Mouse (Mus musculus): ENCODE measurements around the gene Zfp637. TPM values are rescaled to one million over a fixed set of nuclear protein-coding genes. Genes with fewer than 3 reads are reported as not detected.
"Not testable (repeated sequence)": the region's sequence is repeated elsewhere in the genome, so short reads cannot be mapped to it uniquely, and the experiment has no call there.

The Zfp637 gene
- polyA plus RNA-seq, 1 experiment from 2014 or later = 110 TPM

- no peak overlapping the region for H3K9ac ChIP-seq (ENCODE audit: low read depth, low read length)
- H3K27ac ChIP-seq (ENCODE audit: low read depth, low read length) = no peak overlapping the region
- H3K4me3 ChIP-seq (ENCODE audit: low read length) = no peak overlapping the region
- H3K4me2 ChIP-seq (replicated peaks; ENCODE audit: low read depth, low read length) = no peak overlapping the region
- H3K36me3 ChIP-seq (ENCODE audit: control insufficient read depth, insufficient read depth, low read length) = peaks cover 16% of the 10 kb centered on the region; the same call in 1 of the 2 replicates
- no peaks in the 10 kb centered on the region for H3K27me3 ChIP-seq (ENCODE audit: control insufficient read depth, insufficient read depth, low read length)
- no peaks in the 10 kb centered on the region for H3K4me1 ChIP-seq (ENCODE audit: control insufficient read depth, insufficient read depth, low read length)
- ATAC-seq (ENCODE audit: low FRiP score, low TSS enrichment) = no peak
- no peaks in the 10 kb centered on the region for H3K9me3 ChIP-seq (ENCODE audit: control insufficient read depth, low read length)
- 58% methylated on average over 2 of the region's 2 CpGs for WGBS
These were observed 10.8 kb downstream of the Zfp637 start for GRCm38 (mm10) chr6:117851747-117852146.

DNA sequence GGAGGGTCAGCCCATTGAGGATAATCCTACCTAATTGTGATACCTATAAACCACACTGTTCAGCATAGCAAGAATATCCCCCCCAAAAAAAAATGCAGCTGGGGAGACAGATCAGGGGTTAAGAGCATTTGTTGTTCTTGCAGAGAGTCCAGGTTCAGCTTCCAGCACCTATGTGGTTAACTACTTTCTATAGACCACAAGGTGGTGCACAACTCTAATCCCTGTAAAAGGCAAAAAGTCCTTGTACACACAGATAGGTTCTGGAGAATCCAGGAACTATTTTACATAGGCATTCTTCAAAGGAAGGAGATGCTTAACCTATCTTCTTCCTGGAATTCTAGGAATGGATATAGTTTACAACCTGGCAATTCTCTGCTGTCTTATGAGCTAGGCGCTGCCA is 17.0 kb downstream of the Zfp637 start:
- Histone ChIP-seq H3K4me2 (replicated peaks; ENCODE audit: low read depth, low read length) (no peak overlapping the region), H3K9ac (ENCODE audit: low read depth, low read length) (no peak overlapping the region), H3K4me1 (ENCODE audit: control insufficient read depth, insufficient read depth, low read length) (no peaks in the 10 kb centered on the region), H3K9me3 (ENCODE audit: control insufficient read depth, low read length) (no peaks in the 10 kb centered on the region), H3K27me3 (ENCODE audit: control insufficient read depth, insufficient read depth, low read length) (no peaks in the 10 kb centered on the region), H3K4me3 (ENCODE audit: low read length) (no peak overlapping the region), H3K36me3 (ENCODE audit: control insufficient read depth, insufficient read depth, low read length) (no peaks in the 10 kb centered on the region), H3K27ac (ENCODE audit: low read depth, low read length) (no peak overlapping the region)
- WGBS = 87% methylated on average over 1 of the region's 1 CpGs
- ATAC-seq (ENCODE audit: low FRiP score, low TSS enrichment) = 0 out of 2 replicates have a peak, but pooled peaks have one; percentile 52

DNA sequence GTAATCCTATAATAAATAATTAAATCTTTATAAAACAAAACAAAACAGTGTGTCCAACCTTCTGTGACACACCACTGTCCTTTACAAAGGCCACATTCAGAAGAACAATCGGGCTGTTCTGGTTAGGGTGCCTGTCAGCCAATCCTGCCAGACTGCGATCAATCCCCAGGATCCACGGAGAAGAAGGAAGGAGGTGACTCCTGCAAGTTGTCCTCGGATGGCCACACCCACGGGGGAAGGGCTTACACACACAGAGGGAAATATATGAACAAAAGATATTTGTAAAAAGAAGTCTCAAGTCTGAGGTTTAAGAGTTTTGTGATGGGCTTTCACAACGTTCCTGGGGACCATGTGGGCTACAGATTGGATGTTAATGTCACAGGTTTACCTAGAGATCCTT is 20.9 kb downstream of the Zfp637 start, which contains the start of gene Zfp239:
TSS of gene Zfp239 (plus strand) at position 253 of the 400 bp plus-strand sequence.
- Histone ChIP-seq H3K4me1 (ENCODE audit: control insufficient read depth, insufficient read depth, low read length) (0 out of 2 replicates have a peak, but pooled peaks cover 4% of the 10 kb centered on the region), H3K27ac (ENCODE audit: low read depth, low read length) (no peak within 1 kb of the TSS), H3K4me2 (replicated peaks; ENCODE audit: low read depth, low read length) (peak within 1 kb of the TSS; percentile 92), H3K9ac (ENCODE audit: low read depth, low read length) (peak within 1 kb of the TSS; percentile 70), H3K4me3 (ENCODE audit: low read length) (peak within 1 kb of the TSS; percentile 80), H3K27me3 (ENCODE audit: control insufficient read depth, insufficient read depth, low read length) (no peaks in the 10 kb centered on the region), H3K9me3 (ENCODE audit: control insufficient read depth, low read length) (no peaks in the 10 kb centered on the region), H3K36me3 (ENCODE audit: control insufficient read depth, insufficient read depth, low read length) (no peaks in the 10 kb centered on the region)
- WGBS = 74% methylated on average over 6 of the region's 6 CpGs
- ATAC-seq (ENCODE audit: low FRiP score, low TSS enrichment) = no peak

- WGBS = 78% methylated on average over 8 of the region's 8 CpGs
- Histone ChIP-seq H3K4me2 (replicated peaks; ENCODE audit: low read depth, low read length) (peak overlapping the region; percentile 92), H3K4me1 (ENCODE audit: control insufficient read depth, insufficient read depth, low read length) (0 out of 2 replicates have a peak, but pooled peaks cover 4% of the 10 kb centered on the region), H3K27me3 (ENCODE audit: control insufficient read depth, insufficient read depth, low read length) (no peaks in the 10 kb centered on the region), H3K27ac (ENCODE audit: low read depth, low read length) (no peak overlapping the region), H3K4me3 (ENCODE audit: low read length) (no peak overlapping the region; the same call in 1 of the 2 replicates), H3K9me3 (ENCODE audit: control insufficient read depth, low read length) (no peaks in the 10 kb centered on the region), H3K36me3 (ENCODE audit: control insufficient read depth, insufficient read depth, low read length) (no peaks in the 10 kb centered on the region), H3K9ac (ENCODE audit: low read depth, low read length) (no peak overlapping the region)
- ATAC-seq (ENCODE audit: low FRiP score, low TSS enrichment) = peak; percentile 2; the same call in 1 of the 2 replicates
These were observed 21.5 kb downstream of the Zfp637 start for GRCm38 (mm10) chr6:117862465-117862864.

DNA sequence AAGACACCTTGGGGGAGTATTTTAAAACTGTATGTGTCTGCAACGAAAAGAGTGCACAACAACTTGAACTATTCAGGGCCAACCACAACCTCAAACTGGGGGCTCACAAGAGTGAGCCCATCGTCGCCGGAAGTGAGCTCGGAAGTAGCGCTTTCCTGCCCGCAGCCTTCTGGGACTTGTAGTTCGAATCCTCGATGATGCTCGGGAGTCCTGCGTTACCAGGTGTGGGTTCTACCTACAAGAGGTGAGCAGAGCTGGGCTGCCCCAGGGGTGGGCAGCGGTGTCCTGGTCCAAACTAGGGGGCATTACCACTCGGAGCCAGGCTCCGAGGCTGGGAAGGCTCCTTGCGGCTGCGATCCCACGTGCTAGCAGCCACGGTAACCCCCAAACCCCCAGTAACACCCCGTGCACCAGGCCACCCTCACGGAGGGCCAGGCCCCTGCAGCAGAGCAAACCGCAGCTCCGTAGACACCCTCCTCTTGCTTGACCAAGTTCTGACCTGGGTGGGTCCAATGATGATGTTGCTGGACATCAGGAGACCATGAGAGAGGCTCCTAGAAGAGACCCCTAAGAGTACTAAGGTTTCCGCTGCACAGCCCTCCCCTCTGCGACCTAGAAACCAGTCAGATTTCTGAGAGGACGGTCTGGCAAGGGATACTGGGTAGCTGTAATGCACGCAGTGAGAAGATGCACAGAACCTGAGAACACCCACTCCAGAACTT is 22.1 kb downstream of the Zfp637 start:
- WGBS = 3% methylated on average over 26 of the region's 26 CpGs
- peak overlapping the region; percentile 92 for H3K4me2 ChIP-seq (replicated peaks; ENCODE audit: low read depth, low read length)
- no peak overlapping the region for H3K27ac ChIP-seq (ENCODE audit: low read depth, low read length)
- H3K9me3 ChIP-seq (ENCODE audit: control insufficient read depth, low read length) = no peaks in the 10 kb centered on the region
- ATAC-seq (ENCODE audit: low FRiP score, low TSS enrichment) = peak; percentile 83
- no peaks in the 10 kb centered on the region for H3K27me3 ChIP-seq (ENCODE audit: control insufficient read depth, insufficient read depth, low read length)
- 0 out of 2 replicates have a peak, but pooled peaks cover 4% of the 10 kb centered on the region for H3K4me1 ChIP-seq (ENCODE audit: control insufficient read depth, insufficient read depth, low read length)
- peak overlapping the region; percentile 80 for H3K4me3 ChIP-seq (ENCODE audit: low read length)
- H3K9ac ChIP-seq (ENCODE audit: low read depth, low read length) = peak overlapping the region; percentile 70
- H3K36me3 ChIP-seq (ENCODE audit: control insufficient read depth, insufficient read depth, low read length) = no peaks in the 10 kb centered on the region

- Histone ChIP-seq H3K4me3 (ENCODE audit: low read length) (peak overlapping the region; percentile 80; the same call in 1 of the 2 replicates), H3K4me1 (ENCODE audit: control insufficient read depth, insufficient read depth, low read length) (0 out of 2 replicates have a peak, but pooled peaks cover 4% of the 10 kb centered on the region), H3K9ac (ENCODE audit: low read depth, low read length) (peak overlapping the region; percentile 70; the same call in 1 of the 2 replicates), H3K9me3 (ENCODE audit: control insufficient read depth, low read length) (no peaks in the 10 kb centered on the region), H3K36me3 (ENCODE audit: control insufficient read depth, insufficient read depth, low read length) (no peaks in the 10 kb centered on the region), H3K4me2 (replicated peaks; ENCODE audit: low read depth, low read length) (peak overlapping the region; percentile 92), H3K27ac (ENCODE audit: low read depth, low read length) (no peak overlapping the region), H3K27me3 (ENCODE audit: control insufficient read depth, insufficient read depth, low read length) (no peaks in the 10 kb centered on the region)
- WGBS = 96% methylated on average over 8 of the region's 8 CpGs
- no peak for ATAC-seq (ENCODE audit: low FRiP score, low TSS enrichment)
These were observed 22.8 kb downstream of the Zfp637 start for GRCm38 (mm10) chr6:117863751-117864150.

GRCm38 (mm10) chr6:117868187-117868586 is 27.2 kb downstream of the Zfp637 start:
- H3K27me3 ChIP-seq (ENCODE audit: control insufficient read depth, insufficient read depth, low read length) = no peaks in the 10 kb centered on the region
- WGBS = 89% methylated on average over 8 of the region's 8 CpGs
- H3K4me2 ChIP-seq (replicated peaks; ENCODE audit: low read depth, low read length) = no peak overlapping the region
- no peaks in the 10 kb centered on the region for H3K36me3 ChIP-seq (ENCODE audit: control insufficient read depth, insufficient read depth, low read length)
- H3K9ac ChIP-seq (ENCODE audit: low read depth, low read length) = no peak overlapping the region
- H3K9me3 ChIP-seq (ENCODE audit: control insufficient read depth, low read length) = no peaks in the 10 kb centered on the region
- no peak overlapping the region for H3K27ac ChIP-seq (ENCODE audit: low read depth, low read length)
- H3K4me3 ChIP-seq (ENCODE audit: low read length) = no peak overlapping the region
- 0 out of 2 replicates have a peak, but pooled peaks cover 3% of the 10 kb centered on the region for H3K4me1 ChIP-seq (ENCODE audit: control insufficient read depth, insufficient read depth, low read length)
- ATAC-seq (ENCODE audit: low FRiP score, low TSS enrichment) = no peak

DNA sequence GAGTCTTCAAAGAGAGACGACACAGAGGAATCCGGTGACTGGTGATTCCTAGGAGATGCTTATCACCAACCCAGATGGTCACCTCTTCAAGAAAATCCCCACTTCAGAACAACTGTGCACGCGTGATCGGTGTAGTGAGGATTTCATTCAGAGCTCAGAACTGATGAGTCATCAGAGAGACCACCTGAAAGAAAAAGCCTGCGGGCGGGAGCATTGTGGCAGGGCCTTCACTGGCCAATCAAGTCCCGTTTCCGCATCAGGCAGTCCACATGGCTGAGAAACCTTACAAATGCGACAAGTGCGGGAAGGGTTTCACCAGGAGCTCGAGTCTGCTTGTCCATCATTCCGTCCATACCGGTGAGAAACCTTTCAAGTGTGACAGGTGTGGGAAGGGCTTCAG is 30.1 kb downstream of the Zfp637 start:
- WGBS = 72% methylated on average over 14 of the region's 14 CpGs
- no peaks in the 10 kb centered on the region for H3K4me1 ChIP-seq (ENCODE audit: control insufficient read depth, insufficient read depth, low read length)

DNA sequence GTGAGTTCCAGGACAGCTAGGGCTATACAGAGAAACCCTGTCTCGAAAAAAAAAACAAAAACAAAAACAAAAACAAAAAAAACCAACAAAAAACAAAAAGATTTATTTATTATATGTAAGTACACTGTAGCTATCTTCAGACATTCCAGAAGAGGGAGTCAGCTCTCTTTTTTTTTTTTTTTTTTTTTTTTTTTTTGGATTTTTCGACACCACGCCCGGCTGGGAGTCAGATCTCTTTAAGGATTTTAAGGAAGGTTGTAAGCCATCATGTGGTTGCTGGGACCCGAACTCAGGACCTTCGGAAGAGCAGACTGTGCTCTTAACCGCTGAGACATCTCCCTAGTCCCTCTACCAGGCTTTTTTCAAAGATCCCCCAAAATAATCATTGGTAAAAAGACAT is 32.5 kb downstream of the Zfp637 start:
- H3K4me2 ChIP-seq (replicated peaks; ENCODE audit: low read depth, low read length); H3K9ac ChIP-seq (ENCODE audit: low read depth, low read length); ATAC-seq (ENCODE audit: low FRiP score, low TSS enrichment); H3K27me3 ChIP-seq (ENCODE audit: control insufficient read depth, insufficient read depth, low read length); H3K4me1 ChIP-seq (ENCODE audit: control insufficient read depth, insufficient read depth, low read length); H3K9me3 ChIP-seq (ENCODE audit: control insufficient read depth, low read length); H3K36me3 ChIP-seq (ENCODE audit: control insufficient read depth, insufficient read depth, low read length); H3K4me3 ChIP-seq (ENCODE audit: low read length); H3K27ac ChIP-seq (ENCODE audit: low read depth, low read length): not testable (repeated sequence)
- 93% methylated on average over 7 of the region's 7 CpGs for WGBS

More for the DNA sequence above, 30.1 kb downstream of the Zfp637 start:
- Histone ChIP-seq H3K27me3 (ENCODE audit: control insufficient read depth, insufficient read depth, low read length) (no peaks in the 10 kb centered on the region), H3K36me3 (ENCODE audit: control insufficient read depth, insufficient read depth, low read length) (no peaks in the 10 kb centered on the region), H3K27ac (ENCODE audit: low read depth, low read length) (no peak overlapping the region), H3K4me2 (replicated peaks; ENCODE audit: low read depth, low read length) (no peak overlapping the region), H3K9ac (ENCODE audit: low read depth, low read length) (no peak overlapping the region), H3K4me3 (ENCODE audit: low read length) (no peak overlapping the region), H3K9me3 (ENCODE audit: control insufficient read depth, low read length) (no peaks in the 10 kb centered on the region)
- no peak for ATAC-seq (ENCODE audit: low FRiP score, low TSS enrichment)
